23 mouse cellular contexts compared by ENCODE assay signal in genomic region chr6:118097765-118098365, GRCm38 (mm10). TPM values are rescaled to one million over a fixed set of nuclear protein-coding genes. Genes with fewer than 3 reads are reported as not detected.
DNase-seq lines count a peak whose midpoint lies in the region; ATAC-seq and TF ChIP-seq lines count a peak whose summit lies in the region.
"Had no signal": no experiment of that assay in that cellular context is flagged by ENCODE, and none has a peak within 500 bp of the region (broad histone marks: within the 10 kb centered on the region; RNA-seq: fewer than 3 reads in every experiment).

No protein-coding gene starts in this region.

- no peak for TF ChIP-seq CTCF in lung, postnatal 0 days (IDR thresholded peaks at IDR 0.05)
- no peak for TF ChIP-seq CTCF in kidney, postnatal 0 days (IDR thresholded peaks at IDR 0.05; ENCODE audit: low read depth)

- no peaks in the 10 kb centered on the region for H3K36me3 ChIP-seq in kidney, embryonic 15.5 days
- no peaks in the 10 kb centered on the region for H3K36me3 ChIP-seq in lung, postnatal 0 days (ENCODE audit: insufficient read depth, low read length)
- no peaks in the 10 kb centered on the region for H3K36me3 ChIP-seq in kidney, postnatal 0 days (ENCODE audit: insufficient read depth, low read length)
- no peaks in the 10 kb centered on the region for H3K36me3 ChIP-seq in stomach, embryonic 15.5 days
- H3K36me3 ChIP-seq: embryonic facial prominence, embryonic 10.5 days; forebrain, embryonic 10.5 days; hindbrain, embryonic 13.5 days; liver, embryonic 15.5 days; midbrain, embryonic 12.5 days had no signal

- H3K9ac ChIP-seq in kidney, embryonic 15.5 days: no peak overlapping the region
- H3K9ac ChIP-seq in lung, postnatal 0 days (replicated peaks; ENCODE audit: low read depth): no peak overlapping the region
- H3K9ac ChIP-seq in kidney, postnatal 0 days (ENCODE audit: low read depth, low read length): no peak overlapping the region
- H3K9ac ChIP-seq in stomach, embryonic 15.5 days: no peak overlapping the region
- H3K9ac ChIP-seq: forebrain, postnatal 0 days; hindbrain, embryonic 13.5 days; liver, embryonic 15.5 days; midbrain, embryonic 12.5 days had no signal

- WGBS in kidney, embryonic 15.5 days: 42% methylated on average over 8 of the region's 8 CpGs
- 61% methylated on average over 8 of the region's 8 CpGs for WGBS in lung, postnatal 0 days
- 42% methylated on average over 8 of the region's 8 CpGs for WGBS in kidney, postnatal 0 days
- WGBS in stomach, embryonic 15.5 days: 60% methylated on average over 8 of the region's 8 CpGs

- DNase-seq in kidney, postnatal 10 days: no peak
- peak; percentile 74 for DNase-seq in lung, postnatal 0 days (ENCODE audit: low spot score)
- DNase-seq in lung, adult 18-20 months: no peak
- DNase-seq in kidney, postnatal 0 days (ENCODE audit: low spot score): peak; percentile 78
- no peak for DNase-seq in retina, embryonic 14.5 days (ENCODE audit: low spot score)
- DNase-seq: adrenal gland, adult 2 months; cerebellum, adult 11 months; cerebellum, adult 9-11 months; forebrain, postnatal 0 days; gastrocnemius, postnatal 25 days; heart, adult 2 months; heart, postnatal 36 days; left cerebral cortex, postnatal 4 days; liver; thymus, adult 18-20 months; thymus, postnatal 36 days had no signal

- H3K4me3 ChIP-seq in kidney, embryonic 15.5 days (replicated peaks): no peak overlapping the region
- H3K4me3 ChIP-seq in lung, postnatal 0 days (ENCODE audit: low read depth, low read length): no peak overlapping the region
- H3K4me3 ChIP-seq in kidney, postnatal 0 days (replicated peaks; ENCODE audit: low read depth, low read length): no peak overlapping the region
- no peak overlapping the region for H3K4me3 ChIP-seq in stomach, embryonic 15.5 days (replicated peaks)
- H3K4me3 ChIP-seq: embryonic facial prominence, embryonic 10.5 days; forebrain, embryonic 10.5 days; heart, adult 2 months; hindbrain, embryonic 13.5 days; liver, embryonic 15.5 days; midbrain, embryonic 12.5 days had no signal

- H3K4me1 ChIP-seq in kidney, embryonic 15.5 days: peaks cover 3% of the 10 kb centered on the region; the same call in 1 of the 2 replicates
- no peaks in the 10 kb centered on the region for H3K4me1 ChIP-seq in lung, postnatal 0 days (ENCODE audit: insufficient read depth, low read depth, low read length)
- H3K4me1 ChIP-seq in kidney, postnatal 0 days (replicated peaks; ENCODE audit: insufficient read depth, low read length): no peaks in the 10 kb centered on the region
- H3K4me1 ChIP-seq in stomach, embryonic 15.5 days: no peaks in the 10 kb centered on the region
- H3K4me1 ChIP-seq: embryonic facial prominence, embryonic 10.5 days; forebrain, embryonic 10.5 days; hindbrain, embryonic 13.5 days; liver, embryonic 15.5 days; midbrain, embryonic 12.5 days had no signal

- H3K27me3 ChIP-seq in kidney, embryonic 15.5 days: no peaks in the 10 kb centered on the region
- no peaks in the 10 kb centered on the region for H3K27me3 ChIP-seq in lung, postnatal 0 days (replicated peaks; ENCODE audit: insufficient read depth, low read length)
- H3K27me3 ChIP-seq in kidney, postnatal 0 days (ENCODE audit: insufficient read depth, low read length): no peaks in the 10 kb centered on the region
- no peaks in the 10 kb centered on the region for H3K27me3 ChIP-seq in stomach, embryonic 15.5 days (replicated peaks)
- H3K27me3 ChIP-seq: hindbrain, embryonic 13.5 days; liver, embryonic 15.5 days; midbrain, embryonic 12.5 days had no signal

- no peak overlapping the region for H3K4me2 ChIP-seq in kidney, embryonic 15.5 days
- no peak overlapping the region for H3K4me2 ChIP-seq in lung, postnatal 0 days (replicated peaks; ENCODE audit: low read depth, low read length)
- H3K4me2 ChIP-seq in kidney, postnatal 0 days (ENCODE audit: low read length): no peak overlapping the region
- no peak overlapping the region for H3K4me2 ChIP-seq in stomach, embryonic 15.5 days
- H3K4me2 ChIP-seq: hindbrain, embryonic 13.5 days; liver, embryonic 15.5 days; midbrain, embryonic 12.5 days had no signal

- no peaks in the 10 kb centered on the region for H3K9me3 ChIP-seq in kidney, embryonic 15.5 days (replicated peaks)
- no peaks in the 10 kb centered on the region for H3K9me3 ChIP-seq in lung, postnatal 0 days (ENCODE audit: low read length)
- H3K9me3 ChIP-seq in kidney, postnatal 0 days (replicated peaks; ENCODE audit: low read length): no peaks in the 10 kb centered on the region
- no peaks in the 10 kb centered on the region for H3K9me3 ChIP-seq in stomach, embryonic 15.5 days
- H3K9me3 ChIP-seq: embryonic facial prominence, embryonic 10.5 days; forebrain, embryonic 10.5 days; hindbrain, embryonic 13.5 days; liver, embryonic 15.5 days; midbrain, embryonic 12.5 days had no signal

- peak overlapping the region; percentile 84 for H3K27ac ChIP-seq in kidney, embryonic 15.5 days
- H3K27ac ChIP-seq in lung, postnatal 0 days (ENCODE audit: low read length): no peak overlapping the region
- H3K27ac ChIP-seq in kidney, postnatal 0 days: peak overlapping the region; percentile 47
- peak overlapping the region; percentile 33; the same call in 1 of the 2 replicates for H3K27ac ChIP-seq in stomach, embryonic 15.5 days
- H3K27ac ChIP-seq: embryonic facial prominence, embryonic 10.5 days; forebrain, embryonic 10.5 days; heart, adult 2 months; hindbrain, embryonic 13.5 days; liver, embryonic 15.5 days; midbrain, embryonic 12.5 days had no signal

- ATAC-seq in kidney, embryonic 15.5 days (replicated peaks; ENCODE audit: low FRiP score): no peak; the same call in 1 of the 2 replicates
- peak; percentile 41 for ATAC-seq in lung, postnatal 0 days
- ATAC-seq in kidney, postnatal 0 days (replicated peaks; ENCODE audit: low FRiP score, low read depth): no peak
- no peak for ATAC-seq in stomach, embryonic 15.5 days (ENCODE audit: insufficient read depth, low FRiP score, low read depth)
- ATAC-seq: forebrain, postnatal 0 days had no signal

- TF ChIP-seq EP300 in lung, postnatal 0 days (IDR thresholded peaks at IDR 0.05): 0 out of 2 replicates have a peak, but pooled peaks have one; percentile 17

RNA-seq across cellular contexts. Expression of gene Csgalnact2, which starts 41.1 kb away (rescaled TPM):
- polyA plus RNA-seq in kidney, embryonic 15.5 days (2015; fragmentation: Nextera tagmentation; extraction: Ambion mirVana): 16.2 and 16.3 TPM in 2 replicates
- polyA plus RNA-seq in lung, postnatal 0 days (2015; fragmentation: Nextera tagmentation; extraction: Ambion mirVana): 35.2 and 36.6 TPM in 2 replicates
- polyA plus RNA-seq in kidney, postnatal 0 days (2015; fragmentation: Nextera tagmentation; extraction: Ambion mirVana): 19.7 and 20.1 TPM in 2 replicates
- 13.7 and 13.9 TPM in 2 replicates for polyA plus RNA-seq in stomach, embryonic 15.5 days (2015; fragmentation: Nextera tagmentation; extraction: Ambion mirVana)

Comparison
In these comparisons a context has a peak if more than half of its experiments do, and no peak if none do; other contexts are left out.
1. DNase-seq: peak in lung, postnatal 0 days (single experiment) and kidney, postnatal 0 days (single experiment); none in kidney, postnatal 10 days (single experiment), lung, adult 18-20 months (0 of 2) and retina, embryonic 14.5 days (single experiment).